Mouse (Mus musculus) myocyte (in vitro differentiated cells): ENCODE data around the gene Atf7. TPM values are rescaled to one million over a fixed set of nuclear protein-coding genes. Genes with fewer than 3 reads are reported as not detected.

Experiments used
- H3K27me3 ChIP-seq: one replicate; pipeline ENCODE4 v1.6.1; 2011; ENCODE audit not compliant: control insufficient read depth, insufficient read depth, insufficient read length
- H3K36me3 ChIP-seq: one replicate; pipeline ENCODE4 v1.6.1; 2011; ENCODE audit not compliant: control insufficient read depth, insufficient read depth
- H3K4me2 ChIP-seq: one replicate; pipeline ENCODE4 v1.6.1; 2011; ENCODE audit warnings: low read depth, control low read depth
- H3K4me3 ChIP-seq: one replicate; pipeline ENCODE4 v1.5.1; 2011; ENCODE audit warnings: mild to moderate bottlenecking, control low read depth, moderate library complexity
- H3K79me2 ChIP-seq: one replicate; pipeline ENCODE4 v1.6.1; 2011; ENCODE audit not compliant: control insufficient read depth, insufficient read depth
- H3ac ChIP-seq: one replicate; pipeline ENCODE4 v1.6.1; 2011; ENCODE audit not compliant: control insufficient read depth, insufficient read length
- CEBPB ChIP-seq: IDR thresholded peaks from 2 replicates; pipeline ENCODE4 v1.6.1; 2011; ENCODE audit warnings: mild to moderate bottlenecking, moderate library complexity; ENCODE audit not compliant: poor library complexity, insufficient read depth, severe bottlenecking
- E2F4 ChIP-seq: IDR thresholded peaks from one replicate; pipeline ENCODE4 v1.6.1; 2011; ENCODE audit warnings: mild to moderate bottlenecking, control low read depth, moderate library complexity; ENCODE audit not compliant: insufficient read depth
- MAX ChIP-seq: IDR thresholded peaks from one replicate; pipeline ENCODE4 v1.6.1; 2011; ENCODE audit warnings: low read depth, mild to moderate bottlenecking, control low read depth
- MYOD1 ChIP-seq, 3 experiments: IDR thresholded peaks; one replicate each; pipeline ENCODE4 v1.6.1; 2011; ENCODE audit warnings: control low read depth in 2 of 3, low read depth in 2 of 3, mild to moderate bottlenecking in 2 of 3, moderate library complexity in 1 of 3; ENCODE audit not compliant: insufficient read length in 2 of 3, control insufficient read depth in 1 of 3
- MYOG ChIP-seq, 3 experiments: IDR thresholded peaks; one replicate each; pipeline ENCODE4 v1.6.1; 2011; ENCODE audit warnings: control low read depth in 2 of 3, low read depth in 2 of 3, mild to moderate bottlenecking in 2 of 3; ENCODE audit not compliant: insufficient read length in 2 of 3, control insufficient read depth in 1 of 3, insufficient read depth in 1 of 3
- POLR2A ChIP-seq: IDR thresholded peaks from one replicate; pipeline ENCODE4 v1.6.1; 2011; ENCODE audit warnings: low read depth, mild to moderate bottlenecking, control low read depth, moderate library complexity; ENCODE audit not compliant: insufficient read length
- POLR2AphosphoS2 ChIP-seq: IDR thresholded peaks from one replicate; pipeline ENCODE4 v1.6.1; 2011; ENCODE audit warnings: low read depth, control low read depth; ENCODE audit not compliant: insufficient read length
- REST ChIP-seq: IDR thresholded peaks from one replicate; pipeline ENCODE4 v1.6.1; 2011; ENCODE audit warnings: mild to moderate bottlenecking, control low read depth, moderate library complexity; ENCODE audit not compliant: insufficient read depth, insufficient read length
- SRF ChIP-seq: IDR thresholded peaks from one replicate; pipeline ENCODE4 v1.6.1; 2011; ENCODE audit warnings: low read depth; ENCODE audit not compliant: control insufficient read depth, insufficient read length
- TCF12 ChIP-seq: IDR thresholded peaks from one replicate; pipeline ENCODE4 v1.6.1; 2011; ENCODE audit warnings: mild to moderate bottlenecking, control low read depth; ENCODE audit not compliant: poor library complexity, insufficient read depth, severe bottlenecking
- TCF3 ChIP-seq: IDR thresholded peaks from one replicate; pipeline ENCODE4 v1.6.1; 2011; ENCODE audit warnings: low read depth, control low read depth; ENCODE audit not compliant: insufficient read length
- USF1 ChIP-seq: IDR thresholded peaks from one replicate; pipeline ENCODE4 v1.6.1; 2011; ENCODE audit warnings: low read depth, mild to moderate bottlenecking, control low read depth, moderate library complexity
- polyA plus RNA-seq: library from polyadenylated mRNA; unstranded; fragments of >200 nt; fragmentation: generic; extraction: Trizol; gene quantifications from one replicate; pipeline ENCODE4 v1.2.1, GENCODE M21; 2012; ENCODE audit warnings: missing spikeins

The Atf7 gene
- polyA plus RNA-seq, 1 experiment, result 33.7 TPM

DNA sequence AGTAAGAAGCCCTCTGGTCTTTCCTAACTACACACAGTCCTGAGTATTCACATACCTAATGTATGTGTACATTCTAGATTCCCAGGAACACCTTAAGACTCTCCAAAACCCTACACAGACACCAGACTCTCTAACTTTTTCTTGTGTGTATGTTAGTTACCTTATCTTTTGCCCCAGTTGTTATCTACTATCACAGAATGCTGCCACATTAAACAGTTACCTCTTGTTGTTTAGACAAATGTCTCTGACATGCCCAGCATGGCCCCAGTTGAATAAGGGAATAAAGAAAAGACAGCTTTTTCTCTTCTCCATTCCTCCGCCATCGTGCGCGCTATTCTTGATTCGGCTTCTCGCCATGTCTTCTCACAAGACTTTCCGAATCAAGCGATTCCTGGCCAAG, 9.4 kb upstream of the Atf7 start:
- no peak overlapping the region for H3K4me2 ChIP-seq
- H3K36me3 ChIP-seq, result no peaks in the 10 kb centered on the region
- TF ChIP-seq SRF (no peak), TCF12 (no peak), MYOG (IDR thresholded peaks at IDR 0.05; ENCODE audit: control insufficient read depth in 1 of 3, insufficient read depth in 1 of 3, insufficient read length in 2 of 3, low read depth in 2 of 3) (no peak), MYOD1 (IDR thresholded peaks at IDR 0.05; ENCODE audit: control insufficient read depth in 1 of 3, insufficient read length in 2 of 3, low read depth in 2 of 3) (no peak), REST (no peak), USF1 (no peak), CEBPB (no peak), POLR2AphosphoS2 (no peak), TCF3 (no peak), MAX (no peak), E2F4 (no peak), POLR2A (no peak)
- no peaks in the 10 kb centered on the region for H3K27me3 ChIP-seq
- no peak overlapping the region for H3K4me3 ChIP-seq
- H3ac ChIP-seq, result no peak overlapping the region
- no peaks in the 10 kb centered on the region for H3K79me2 ChIP-seq

- no peaks in the 10 kb centered on the region for H3K27me3 ChIP-seq
- TF ChIP-seq SRF, result peak; percentile 23
- no peak for TF ChIP-seq REST
- H3K4me2 ChIP-seq, result peak overlapping the region; percentile 90
- peak overlapping the region; percentile 56 for H3ac ChIP-seq
- H3K79me2 ChIP-seq, result peaks cover 42% of the 10 kb centered on the region
- no peaks in the 10 kb centered on the region for H3K36me3 ChIP-seq
- peak overlapping the region; percentile 72 for H3K4me3 ChIP-seq
Observed at GRCm38 (mm10) chr15:102625687-102626055, 407 bp upstream of the Atf7 start.

DNA sequence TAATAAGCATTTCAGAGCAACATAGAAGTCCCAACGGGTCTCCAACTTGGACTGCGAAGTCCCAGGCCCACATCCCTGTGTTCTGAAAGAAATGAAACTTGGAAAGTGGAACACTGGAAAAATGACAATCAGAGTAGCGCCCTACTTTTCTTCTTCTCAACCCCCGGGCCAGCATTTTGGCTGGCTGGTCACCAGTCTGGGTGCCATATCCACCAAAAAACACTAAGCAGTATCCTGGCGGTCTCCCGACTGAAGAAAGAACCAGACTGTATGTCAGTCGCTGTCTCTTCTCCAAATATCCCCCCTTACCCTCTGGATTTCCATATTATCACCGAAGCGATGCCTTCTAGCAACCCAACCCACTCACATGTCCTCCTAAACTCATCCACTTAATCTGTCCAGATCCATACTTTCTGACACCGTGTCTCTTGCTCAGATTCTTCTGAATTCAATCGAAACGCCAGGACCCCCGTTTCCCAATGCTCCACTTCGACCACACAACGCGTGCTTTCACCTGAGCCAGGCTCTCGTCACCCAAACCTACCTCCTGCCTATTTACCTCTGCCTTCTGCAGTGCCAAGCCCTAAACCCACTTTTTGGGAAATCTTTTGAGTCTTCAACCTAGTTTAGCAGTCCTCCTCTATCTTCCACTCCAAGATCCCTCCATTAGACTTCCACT, 834 bp downstream of the Atf7 start:
- peak overlapping the region; percentile 89 for H3K4me2 ChIP-seq
- TF ChIP-seq MYOG (IDR thresholded peaks at IDR 0.05; ENCODE audit: control insufficient read depth in 1 of 3, insufficient read depth in 1 of 3, insufficient read length in 2 of 3, low read depth in 2 of 3) (no peak), SRF (no peak), POLR2AphosphoS2 (peak; percentile 12), TCF3 (no peak)
- H3K27me3 ChIP-seq, result no peaks in the 10 kb centered on the region
- peaks cover 53% of the 10 kb centered on the region for H3K79me2 ChIP-seq
- peak overlapping the region; percentile 56 for H3ac ChIP-seq
- no peaks in the 10 kb centered on the region for H3K36me3 ChIP-seq
- peak overlapping the region; percentile 72 for H3K4me3 ChIP-seq

GRCm38 (mm10) chr15:102623121-102623520, 2.1 kb downstream of the Atf7 start:
- peak overlapping the region; percentile 89 for H3K4me2 ChIP-seq
- peaks cover 66% of the 10 kb centered on the region for H3K79me2 ChIP-seq
- no peak overlapping the region for H3K4me3 ChIP-seq
- no peak overlapping the region for H3ac ChIP-seq
- H3K27me3 ChIP-seq, result no peaks in the 10 kb centered on the region
- no peaks in the 10 kb centered on the region for H3K36me3 ChIP-seq
- TF ChIP-seq POLR2A (no peak), CEBPB (peak; percentile 78; the same call in 1 of the 2 replicates)

DNA sequence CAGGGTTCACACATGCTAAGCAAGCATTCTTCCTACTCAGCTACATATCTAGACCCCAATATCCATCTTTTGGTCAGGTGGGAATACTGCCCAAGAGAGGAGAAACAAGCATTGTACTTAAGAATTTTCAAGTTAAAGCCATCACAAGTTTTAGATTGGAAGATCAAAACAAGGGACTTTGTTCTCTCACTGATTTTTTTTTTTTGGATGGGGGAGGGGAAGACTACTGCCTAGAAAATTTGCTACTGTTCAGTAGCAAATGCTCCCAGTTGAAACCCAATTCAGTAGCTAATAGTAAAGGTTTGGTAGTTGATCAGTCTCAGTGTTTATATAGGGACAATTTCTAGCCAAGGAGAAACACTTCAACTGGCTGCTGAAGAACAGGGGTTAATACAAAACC, 2.7 kb downstream of the Atf7 start:
- H3K36me3 ChIP-seq, result no peaks in the 10 kb centered on the region
- no peaks in the 10 kb centered on the region for H3K27me3 ChIP-seq
- no peak overlapping the region for H3K4me3 ChIP-seq
- H3K4me2 ChIP-seq, result no peak overlapping the region
- peaks cover 72% of the 10 kb centered on the region for H3K79me2 ChIP-seq
- no peak overlapping the region for H3ac ChIP-seq
- TF ChIP-seq TCF3 (no peak), REST (no peak), E2F4 (no peak), CEBPB (no peak), TCF12 (no peak), MYOG (IDR thresholded peaks at IDR 0.05; ENCODE audit: control insufficient read depth in 1 of 3, insufficient read depth in 1 of 3, insufficient read length in 2 of 3, low read depth in 2 of 3) (no peak), USF1 (no peak), MYOD1 (IDR thresholded peaks at IDR 0.05; ENCODE audit: control insufficient read depth in 1 of 3, insufficient read length in 2 of 3, low read depth in 2 of 3) (no peak), SRF (no peak), MAX (no peak), POLR2A (no peak), POLR2AphosphoS2 (no peak)

- Histone ChIP-seq H3K4me2 (no peak overlapping the region), H3K79me2 (peaks cover 90% of the 10 kb centered on the region), H3ac (no peak overlapping the region), H3K4me3 (no peak overlapping the region), H3K36me3 (peaks cover 6% of the 10 kb centered on the region), H3K27me3 (no peaks in the 10 kb centered on the region)
- TF ChIP-seq CEBPB (no peak), SRF (no peak), REST (no peak), POLR2A (no peak), POLR2AphosphoS2 (no peak), MAX (no peak), TCF3 (no peak), TCF12 (no peak)
Observed at GRCm38 (mm10) chr15:102620765-102621164, 4.5 kb downstream of the Atf7 start.
